Mouse (Mus musculus): Measurements from ENCODE around the gene Pbx1. TPM values are rescaled to one million over a fixed set of nuclear protein-coding genes. Genes with fewer than 3 reads are reported as not detected.

The Pbx1 gene
- total and polyA plus RNA-seq, 2 experiments: 6.1 to 7.7 TPM

DNA sequence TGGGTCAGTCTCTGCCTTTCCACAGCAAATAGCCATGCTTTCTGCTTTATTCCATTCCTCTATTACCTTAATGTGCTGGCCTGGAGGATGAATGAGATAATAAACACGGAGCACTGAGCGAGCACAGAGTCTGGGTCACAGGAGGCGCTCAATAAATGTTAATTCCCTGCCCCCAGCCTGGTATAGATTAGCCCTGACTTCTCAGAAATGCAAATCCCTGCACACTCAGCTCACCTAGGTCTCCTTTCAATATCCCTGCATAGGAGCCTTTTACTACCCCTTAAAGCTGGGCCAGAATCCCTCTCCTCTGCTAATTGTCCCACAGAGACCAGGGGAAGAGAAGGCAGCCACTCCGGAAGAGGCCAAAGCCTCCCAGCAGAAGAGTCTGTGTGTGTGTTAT, 304.1 kb downstream of the Pbx1 start:
- H3K27me3 ChIP-seq (ENCODE audit: control insufficient read depth, insufficient read depth, low read length): no peaks in the 10 kb centered on the region
- no peak overlapping the region for H3K4me3 ChIP-seq (ENCODE audit: insufficient read depth, low read depth, low read length)
- H3K36me3 ChIP-seq (ENCODE audit: control insufficient read depth, insufficient read depth, low read length): no peaks in the 10 kb centered on the region
- TF ChIP-seq CTCF (IDR thresholded peaks at IDR 0.05; ENCODE audit: low read depth, low read length) (no peak), POLR2A (IDR thresholded peaks at IDR 0.05; ENCODE audit: extremely low read depth, insufficient read depth, low read length) (no peak)
- no peak for DNase-seq (ENCODE audit: extremely low read depth, low read depth, low spot score)
- H3K27ac ChIP-seq (replicated peaks; ENCODE audit: insufficient read depth, low read depth, low read length): no peak overlapping the region
- 82% methylated on average over 4 of the region's 4 CpGs for WGBS
- H3K9ac ChIP-seq (ENCODE audit: low read depth, low read length): no peak overlapping the region
- no peaks in the 10 kb centered on the region for H3K4me1 ChIP-seq (ENCODE audit: control insufficient read depth, insufficient read depth, low read length)
- H3K79me2 ChIP-seq (ENCODE audit: control insufficient read depth, insufficient read depth, low read length): no peaks in the 10 kb centered on the region

DNA sequence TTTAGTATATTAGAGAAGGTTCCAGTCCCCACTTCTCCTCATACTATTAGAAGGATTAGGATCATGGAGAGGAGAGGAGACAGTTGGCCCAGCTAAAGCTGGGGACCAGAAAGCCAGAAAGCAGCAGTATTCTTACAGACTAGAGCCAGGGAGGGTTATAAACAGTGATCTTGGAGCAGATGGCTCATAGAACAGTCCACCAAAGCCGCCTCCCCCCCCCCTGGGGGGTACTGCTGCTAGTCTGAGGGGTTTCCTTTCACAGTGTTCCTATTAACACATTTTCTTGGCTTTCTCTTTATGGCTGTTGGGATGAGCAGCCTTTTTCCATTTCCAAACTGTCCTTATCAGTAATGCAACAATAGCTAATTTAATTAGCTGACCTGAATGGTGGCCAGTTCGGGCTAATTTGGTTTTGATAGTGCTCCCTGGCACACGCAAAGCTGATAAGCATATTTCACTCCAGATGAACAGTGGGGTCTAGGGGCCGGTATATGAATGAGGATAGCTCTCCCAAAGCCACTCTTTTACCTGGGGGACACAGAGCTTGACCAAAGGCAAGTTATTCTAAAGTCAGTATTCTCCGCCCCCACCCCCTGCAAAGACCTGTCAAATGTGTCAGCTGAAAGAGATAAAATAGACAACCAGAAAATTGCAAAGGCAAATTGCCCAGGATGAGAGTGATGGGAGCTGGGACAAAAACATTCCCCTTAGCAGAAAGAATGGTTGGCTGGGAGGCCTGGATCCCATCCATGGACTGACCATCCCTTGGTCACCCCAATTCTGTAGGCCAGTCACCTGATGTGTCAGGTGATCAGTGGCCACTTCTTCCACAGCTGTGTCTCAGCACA, 307.2 kb downstream of the Pbx1 start:
- Histone ChIP-seq H3K4me1 (ENCODE audit: control insufficient read depth, insufficient read depth, low read length) (no peaks in the 10 kb centered on the region), H3K79me2 (ENCODE audit: control insufficient read depth, insufficient read depth, low read length) (no peaks in the 10 kb centered on the region), H3K9ac (ENCODE audit: low read depth, low read length) (no peak overlapping the region), H3K27ac (replicated peaks; ENCODE audit: insufficient read depth, low read depth, low read length) (no peak overlapping the region), H3K36me3 (ENCODE audit: control insufficient read depth, insufficient read depth, low read length) (no peaks in the 10 kb centered on the region), H3K27me3 (ENCODE audit: control insufficient read depth, insufficient read depth, low read length) (no peaks in the 10 kb centered on the region), H3K4me3 (ENCODE audit: insufficient read depth, low read depth, low read length) (no peak overlapping the region)
- no peak for DNase-seq (ENCODE audit: extremely low read depth, low read depth, low spot score)
- 72% methylated on average over 5 of the region's 5 CpGs for WGBS
- TF ChIP-seq POLR2A (IDR thresholded peaks at IDR 0.05; ENCODE audit: extremely low read depth, insufficient read depth, low read length) (no peak), CTCF (IDR thresholded peaks at IDR 0.05; ENCODE audit: low read depth, low read length) (no peak)

DNA sequence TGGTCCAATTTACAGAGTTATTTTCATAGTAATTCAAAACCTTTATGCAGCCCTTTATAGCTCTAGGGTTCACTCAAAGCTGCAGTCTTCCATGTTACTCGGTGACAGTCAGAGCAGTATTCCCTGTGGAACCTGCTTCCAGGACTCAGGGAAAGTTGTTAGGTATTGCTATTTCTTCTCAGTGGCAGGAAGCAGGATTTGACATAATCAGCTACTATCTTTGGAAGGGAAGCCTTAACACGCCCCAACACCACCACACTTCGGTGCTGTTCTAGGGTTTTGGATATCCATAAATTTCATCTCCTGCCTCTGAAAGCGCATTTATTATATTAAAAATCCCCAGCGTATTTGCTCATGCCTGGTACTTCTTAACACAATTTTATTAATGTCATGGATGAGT, 314.0 kb downstream of the Pbx1 start:
- WGBS: 82% methylated on average over 5 of the region's 5 CpGs
- TF ChIP-seq CTCF (IDR thresholded peaks at IDR 0.05; ENCODE audit: low read depth, low read length): no peak
- no peak for TF ChIP-seq POLR2A (IDR thresholded peaks at IDR 0.05; ENCODE audit: extremely low read depth, insufficient read depth, low read length)

DNA sequence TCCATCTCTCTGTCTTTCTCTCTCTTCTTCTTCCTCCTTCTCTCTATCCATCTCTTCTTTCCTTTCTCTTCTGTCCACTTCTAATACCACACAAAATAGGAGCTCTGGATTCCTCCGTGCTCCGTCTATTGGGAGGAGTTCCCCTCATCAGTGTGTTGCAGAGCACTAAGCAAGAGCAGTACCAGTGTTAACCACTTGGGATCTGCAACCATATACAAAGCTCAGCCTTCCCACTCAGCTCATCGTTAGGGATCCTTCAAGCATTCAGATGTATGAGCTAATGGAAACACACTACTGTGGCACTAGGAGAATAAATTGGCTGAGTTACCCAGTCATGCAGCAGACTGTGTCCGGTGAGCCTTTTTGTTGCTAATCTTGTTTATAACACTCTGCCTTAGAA, 314.7 kb downstream of the Pbx1 start:
- Histone ChIP-seq H3K4me1 (ENCODE audit: control insufficient read depth, insufficient read depth, low read length) (no peaks in the 10 kb centered on the region), H3K27me3 (ENCODE audit: control insufficient read depth, insufficient read depth, low read length) (no peaks in the 10 kb centered on the region), H3K36me3 (ENCODE audit: control insufficient read depth, insufficient read depth, low read length) (no peaks in the 10 kb centered on the region), H3K9ac (ENCODE audit: low read depth, low read length) (no peak overlapping the region), H3K4me3 (ENCODE audit: insufficient read depth, low read depth, low read length) (no peak overlapping the region), H3K27ac (replicated peaks; ENCODE audit: insufficient read depth, low read depth, low read length) (no peak overlapping the region), H3K79me2 (ENCODE audit: control insufficient read depth, insufficient read depth, low read length) (no peaks in the 10 kb centered on the region)
- DNase-seq (ENCODE audit: extremely low read depth, low read depth, low spot score): no peak
- 83% methylated on average over 4 of the region's 4 CpGs for WGBS
- TF ChIP-seq CTCF (IDR thresholded peaks at IDR 0.05; ENCODE audit: low read depth, low read length) (no peak), POLR2A (IDR thresholded peaks at IDR 0.05; ENCODE audit: extremely low read depth, insufficient read depth, low read length) (no peak)

More for the DNA sequence above, 314.0 kb downstream of the Pbx1 start:
- Histone ChIP-seq H3K4me3 (ENCODE audit: insufficient read depth, low read depth, low read length) (no peak overlapping the region), H3K79me2 (ENCODE audit: control insufficient read depth, insufficient read depth, low read length) (no peaks in the 10 kb centered on the region), H3K9ac (ENCODE audit: low read depth, low read length) (no peak overlapping the region), H3K36me3 (ENCODE audit: control insufficient read depth, insufficient read depth, low read length) (no peaks in the 10 kb centered on the region), H3K27ac (replicated peaks; ENCODE audit: insufficient read depth, low read depth, low read length) (no peak overlapping the region), H3K27me3 (ENCODE audit: control insufficient read depth, insufficient read depth, low read length) (no peaks in the 10 kb centered on the region), H3K4me1 (ENCODE audit: control insufficient read depth, insufficient read depth, low read length) (no peaks in the 10 kb centered on the region)
- DNase-seq (ENCODE audit: extremely low read depth, low read depth, low spot score): no peak

DNA sequence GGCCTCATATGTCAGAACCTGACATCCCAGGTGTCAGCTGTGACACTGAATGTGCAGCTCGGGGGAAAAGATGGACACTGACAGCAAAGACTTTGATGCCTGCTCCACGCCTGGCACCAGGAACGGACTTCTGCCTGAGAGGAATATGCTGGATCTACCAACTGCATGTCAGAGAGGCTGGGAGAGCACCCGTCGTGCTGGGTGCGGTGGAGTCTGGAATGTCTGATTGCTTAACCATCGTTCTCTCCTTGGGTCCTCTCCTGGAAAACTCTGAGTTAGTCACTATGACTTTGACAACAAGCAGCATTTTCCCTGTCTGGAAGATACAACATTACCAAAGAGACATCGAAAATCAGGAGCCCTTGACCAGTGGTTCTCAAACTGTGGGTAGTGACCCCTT, 322.3 kb downstream of the Pbx1 start:
- H3K36me3 ChIP-seq (ENCODE audit: control insufficient read depth, insufficient read depth, low read length): no peaks in the 10 kb centered on the region
- TF ChIP-seq CTCF (IDR thresholded peaks at IDR 0.05; ENCODE audit: low read depth, low read length) (no peak), POLR2A (IDR thresholded peaks at IDR 0.05; ENCODE audit: extremely low read depth, insufficient read depth, low read length) (no peak)
- WGBS: 69% methylated on average over 8 of the region's 8 CpGs
- H3K27ac ChIP-seq (replicated peaks; ENCODE audit: insufficient read depth, low read depth, low read length): no peak overlapping the region
- no peaks in the 10 kb centered on the region for H3K79me2 ChIP-seq (ENCODE audit: control insufficient read depth, insufficient read depth, low read length)
- H3K9ac ChIP-seq (ENCODE audit: low read depth, low read length): no peak overlapping the region
- H3K27me3 ChIP-seq (ENCODE audit: control insufficient read depth, insufficient read depth, low read length): no peaks in the 10 kb centered on the region
- H3K4me1 ChIP-seq (ENCODE audit: control insufficient read depth, insufficient read depth, low read length): no peaks in the 10 kb centered on the region
- H3K4me3 ChIP-seq (ENCODE audit: insufficient read depth, low read depth, low read length): no peak overlapping the region
- DNase-seq (ENCODE audit: extremely low read depth, low read depth, low spot score): no peak

DNA sequence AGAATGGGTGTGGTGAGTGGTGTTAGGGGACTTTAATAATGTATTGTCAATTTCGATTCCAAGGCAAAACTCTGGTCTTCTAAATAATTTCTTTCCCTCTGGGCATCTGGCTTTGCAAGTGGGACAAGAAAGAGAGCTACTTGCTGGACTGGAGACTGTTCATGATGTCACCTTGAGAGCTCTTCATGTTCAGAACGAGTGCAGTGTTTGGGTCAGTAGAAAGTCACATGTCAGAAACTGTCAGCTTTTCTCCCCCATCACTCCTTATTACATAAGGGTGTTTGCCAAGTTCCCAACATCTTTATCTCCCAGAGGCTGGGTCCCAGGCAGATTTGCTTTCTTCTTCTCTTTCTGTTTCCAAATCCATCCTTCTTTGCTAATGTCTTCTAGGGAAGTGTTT, 328.2 kb downstream of the Pbx1 start:
- Histone ChIP-seq H3K27me3 (ENCODE audit: control insufficient read depth, insufficient read depth, low read length) (no peaks in the 10 kb centered on the region), H3K4me3 (ENCODE audit: insufficient read depth, low read depth, low read length) (no peak overlapping the region), H3K79me2 (ENCODE audit: control insufficient read depth, insufficient read depth, low read length) (no peaks in the 10 kb centered on the region), H3K9ac (ENCODE audit: low read depth, low read length) (no peak overlapping the region), H3K36me3 (ENCODE audit: control insufficient read depth, insufficient read depth, low read length) (no peaks in the 10 kb centered on the region), H3K4me1 (ENCODE audit: control insufficient read depth, insufficient read depth, low read length) (no peaks in the 10 kb centered on the region), H3K27ac (replicated peaks; ENCODE audit: insufficient read depth, low read depth, low read length) (no peak overlapping the region)
- no peak for DNase-seq (ENCODE audit: extremely low read depth, low read depth, low spot score)
- no peak for TF ChIP-seq CTCF (IDR thresholded peaks at IDR 0.05; ENCODE audit: low read depth, low read length)
- WGBS: 60% methylated on average over 2 of the region's 2 CpGs
